Mouse (Mus musculus): ENCODE results near the gene Ndc1.
"Not testable (repeated sequence)": the region's sequence is repeated elsewhere in the genome, so short reads cannot be mapped to it uniquely, and the experiment has no call there.

Gene Ndc1

DNA sequence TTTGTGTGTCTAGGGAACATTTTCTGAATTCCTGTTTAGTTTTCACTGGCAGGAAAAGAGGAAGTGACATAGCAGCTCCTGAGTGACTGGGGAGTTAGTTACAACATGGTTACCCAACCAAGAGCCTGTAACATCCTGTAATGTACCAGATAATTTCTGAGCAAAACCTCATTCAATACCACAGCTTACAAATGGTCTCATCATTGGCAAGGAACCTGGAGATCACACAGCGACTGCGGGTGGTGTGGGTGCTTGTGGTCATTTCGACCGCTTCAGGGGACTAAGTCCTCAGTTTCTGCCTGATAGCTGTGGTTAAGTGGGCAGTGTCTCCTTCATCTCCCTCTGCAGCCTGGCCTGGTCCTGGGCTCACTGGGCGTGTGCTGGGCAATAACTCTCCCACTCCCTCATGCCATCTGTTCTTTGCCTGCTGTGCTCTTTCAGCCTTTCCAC lies 3.4 kb upstream of the Ndc1 start:
- DNase-seq (ENCODE audit: low spot score in 2 of 2) = no peak

DNA sequence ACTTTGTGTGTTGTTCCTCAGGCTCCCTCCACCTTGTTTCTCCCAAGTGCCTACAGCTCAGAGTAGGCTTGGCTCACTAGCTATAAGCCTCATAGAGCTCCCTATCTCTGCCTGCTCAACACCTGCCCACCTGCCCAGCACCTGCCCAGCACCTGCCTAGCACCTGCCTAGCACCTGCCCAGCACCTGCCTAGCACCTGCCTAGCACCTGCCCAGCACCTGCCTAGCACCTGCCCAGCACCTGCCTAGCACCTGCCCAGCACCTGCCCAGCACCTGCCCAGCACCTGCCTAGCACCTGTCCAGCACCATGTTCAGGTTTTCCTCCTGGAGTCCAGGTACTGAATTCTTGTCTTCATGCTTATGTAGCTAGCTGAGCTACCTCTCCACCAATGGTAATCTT lies 1.2 kb upstream of the Ndc1 start:
- not testable (repeated sequence) for DNase-seq (ENCODE audit: low spot score in 2 of 2)

DNA sequence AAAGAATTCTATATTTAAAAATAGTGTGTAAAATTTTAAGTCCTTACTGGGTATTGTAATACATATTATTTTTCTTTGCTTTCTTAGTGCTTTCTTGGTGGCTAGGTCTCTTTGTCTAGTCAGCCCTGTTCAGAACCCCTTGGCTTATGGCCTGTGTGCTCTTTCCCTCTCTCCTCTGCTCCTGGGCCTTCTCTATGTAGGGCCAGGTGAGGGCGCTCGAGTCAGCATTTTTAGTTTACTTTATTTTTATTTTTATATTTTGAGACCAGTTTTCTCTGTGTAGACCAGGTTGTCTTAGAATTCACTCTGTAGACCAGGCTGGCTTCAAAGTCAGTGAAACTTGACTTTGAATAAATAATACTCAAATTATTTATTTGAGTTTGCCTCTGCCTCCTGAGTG lies 4.7 kb downstream of the Ndc1 start:
- no peak for DNase-seq (ENCODE audit: low spot score in 2 of 2)

- DNase-seq (ENCODE audit: low spot score in 2 of 2) = no peak
Measured at GRCm38 (mm10) chr4:107374677-107375076, 7.1 kb downstream of the Ndc1 start.

- no peak for DNase-seq (ENCODE audit: low spot score in 2 of 2)
Measured at GRCm38 (mm10) chr4:107378954-107379353, 11.4 kb downstream of the Ndc1 start.

- no peak for DNase-seq (ENCODE audit: low spot score in 2 of 2)
Measured at GRCm38 (mm10) chr4:107380871-107381270, 13.3 kb downstream of the Ndc1 start.

DNA sequence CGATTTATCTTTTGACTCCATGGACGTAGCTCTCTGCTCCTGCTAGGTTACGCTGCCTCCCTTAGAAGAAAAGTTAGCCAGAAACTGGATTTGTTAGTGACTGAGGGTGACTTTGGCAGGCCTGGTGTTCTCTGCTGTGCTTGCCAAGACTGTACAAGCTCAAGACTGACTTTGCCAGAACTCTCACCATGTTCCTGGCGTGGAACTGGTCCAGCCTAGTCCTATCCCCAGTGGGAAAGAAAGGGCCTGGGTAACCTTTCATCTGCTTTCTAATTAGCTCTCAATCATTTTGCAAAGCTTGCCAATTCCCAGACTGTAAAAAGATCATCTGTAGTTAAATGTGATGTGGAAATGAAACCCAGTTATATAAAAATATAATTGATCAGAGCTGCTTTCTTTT lies 19.5 kb downstream of the Ndc1 start:
- peak; percentile 58 to 59 for DNase-seq (ENCODE audit: low spot score in 2 of 2)

- DNase-seq (ENCODE audit: low spot score in 2 of 2) = no peak
Measured at GRCm38 (mm10) chr4:107387465-107387864, 19.9 kb downstream of the Ndc1 start.

GRCm38 (mm10) chr4:107388291-107388690 lies 20.7 kb downstream of the Ndc1 start:
- no peak for DNase-seq (ENCODE audit: low spot score in 2 of 2)

- DNase-seq (ENCODE audit: low spot score in 2 of 2) = no peak
Measured at GRCm38 (mm10) chr4:107389345-107389744, 21.8 kb downstream of the Ndc1 start.

DNA sequence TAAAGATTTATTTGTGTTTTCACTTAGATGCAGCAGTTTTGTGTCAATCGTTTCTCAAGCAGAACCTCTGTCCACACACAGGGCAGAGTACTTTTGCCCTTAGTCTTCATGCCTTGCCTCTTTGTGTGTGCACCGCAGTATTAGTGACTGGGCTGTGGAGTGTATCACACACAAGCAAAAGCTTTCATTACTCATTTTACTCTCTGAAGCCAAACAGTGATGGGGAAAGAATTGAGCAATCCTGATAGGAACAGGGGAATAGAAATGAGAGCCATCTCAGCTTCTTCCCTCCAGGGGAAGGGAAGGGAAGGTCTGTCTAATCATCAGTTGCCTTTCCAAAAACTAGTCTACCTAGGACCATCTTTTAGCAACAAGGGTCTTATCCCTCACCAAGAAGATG lies 26.2 kb downstream of the Ndc1 start:
- no peak for DNase-seq (ENCODE audit: low spot score in 2 of 2)

GRCm38 (mm10) chr4:107420202-107420601 lies 52.6 kb downstream of the Ndc1 start:
- no peak for DNase-seq (ENCODE audit: low spot score in 2 of 2)

DNA sequence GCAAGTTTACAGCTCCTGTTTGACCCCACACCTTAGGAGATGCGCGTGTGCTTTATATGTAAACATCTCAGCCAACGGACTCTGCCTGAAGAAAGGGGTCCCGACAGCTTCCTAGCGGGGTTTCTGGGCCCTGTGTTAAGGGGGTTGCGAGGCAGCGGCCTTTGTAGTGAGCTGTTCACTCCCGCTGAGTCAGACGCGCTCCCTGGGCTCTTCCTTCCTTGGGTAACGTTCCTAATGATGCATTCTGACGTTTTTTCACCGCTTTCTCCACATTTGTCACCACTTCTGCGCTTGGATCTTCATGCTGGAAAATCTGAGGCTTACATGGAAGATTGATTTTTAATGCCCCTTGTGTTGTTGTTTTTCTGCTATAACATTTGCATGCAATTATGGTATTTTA lies 54.1 kb downstream of the Ndc1 start:
- no peak for DNase-seq (ENCODE audit: low spot score in 2 of 2)

- DNase-seq (ENCODE audit: low spot score in 2 of 2) = peak in 1 of 2 experiments; percentile 48
Measured at GRCm38 (mm10) chr4:107422176-107422575, 54.6 kb downstream of the Ndc1 start.

GRCm38 (mm10) chr4:107425616-107426015 lies 58.0 kb downstream of the Ndc1 start:
- no peak for DNase-seq (ENCODE audit: low spot score in 2 of 2)

DNA sequence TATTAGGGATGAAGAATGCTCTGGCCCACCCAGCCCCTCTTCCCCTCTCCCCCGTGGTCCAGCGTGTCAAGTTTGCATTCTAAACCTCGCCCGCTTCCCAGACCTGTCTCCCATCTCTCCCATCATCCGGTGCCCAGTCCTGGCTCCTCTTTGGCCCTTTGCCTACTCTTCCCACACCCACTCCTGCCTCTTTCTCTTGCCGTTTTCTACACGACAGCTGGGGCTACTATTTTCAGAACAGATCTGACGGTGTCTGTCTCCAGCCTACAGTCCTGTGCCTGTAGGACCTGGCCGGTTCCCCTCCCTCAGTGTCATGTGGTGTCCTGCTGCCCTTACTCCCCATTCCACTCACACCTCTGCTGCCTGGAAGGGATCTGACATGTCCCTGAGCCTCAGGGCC lies 59.0 kb downstream of the Ndc1 start:
- DNase-seq (ENCODE audit: low spot score in 2 of 2) = peak; percentile 48 to 52

GRCm38 (mm10) chr4:107432717-107433116 lies 65.1 kb downstream of the Ndc1 start:
- peak; percentile 58 to 61 for DNase-seq (ENCODE audit: low spot score in 2 of 2)

DNA sequence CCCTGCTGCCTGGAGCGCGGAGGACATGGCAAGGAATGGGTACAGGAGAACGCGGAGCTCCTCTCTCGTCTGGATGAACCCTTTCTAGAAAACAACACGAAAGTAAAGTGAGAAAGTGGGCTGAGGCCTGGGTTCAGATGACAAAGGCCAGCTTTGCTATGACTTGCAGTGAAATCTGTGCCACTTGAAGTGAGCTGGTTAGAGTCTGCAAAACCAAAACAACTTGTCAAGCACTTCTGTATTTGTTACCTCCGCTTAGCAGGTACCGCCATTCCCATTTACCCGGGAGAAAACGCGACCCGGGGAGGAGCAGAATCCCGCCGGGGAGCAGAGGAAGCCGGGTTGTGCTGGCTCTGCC lies 66.4 kb downstream of the Ndc1 start:
- DNase-seq (ENCODE audit: low spot score in 2 of 2) = no peak

DNA sequence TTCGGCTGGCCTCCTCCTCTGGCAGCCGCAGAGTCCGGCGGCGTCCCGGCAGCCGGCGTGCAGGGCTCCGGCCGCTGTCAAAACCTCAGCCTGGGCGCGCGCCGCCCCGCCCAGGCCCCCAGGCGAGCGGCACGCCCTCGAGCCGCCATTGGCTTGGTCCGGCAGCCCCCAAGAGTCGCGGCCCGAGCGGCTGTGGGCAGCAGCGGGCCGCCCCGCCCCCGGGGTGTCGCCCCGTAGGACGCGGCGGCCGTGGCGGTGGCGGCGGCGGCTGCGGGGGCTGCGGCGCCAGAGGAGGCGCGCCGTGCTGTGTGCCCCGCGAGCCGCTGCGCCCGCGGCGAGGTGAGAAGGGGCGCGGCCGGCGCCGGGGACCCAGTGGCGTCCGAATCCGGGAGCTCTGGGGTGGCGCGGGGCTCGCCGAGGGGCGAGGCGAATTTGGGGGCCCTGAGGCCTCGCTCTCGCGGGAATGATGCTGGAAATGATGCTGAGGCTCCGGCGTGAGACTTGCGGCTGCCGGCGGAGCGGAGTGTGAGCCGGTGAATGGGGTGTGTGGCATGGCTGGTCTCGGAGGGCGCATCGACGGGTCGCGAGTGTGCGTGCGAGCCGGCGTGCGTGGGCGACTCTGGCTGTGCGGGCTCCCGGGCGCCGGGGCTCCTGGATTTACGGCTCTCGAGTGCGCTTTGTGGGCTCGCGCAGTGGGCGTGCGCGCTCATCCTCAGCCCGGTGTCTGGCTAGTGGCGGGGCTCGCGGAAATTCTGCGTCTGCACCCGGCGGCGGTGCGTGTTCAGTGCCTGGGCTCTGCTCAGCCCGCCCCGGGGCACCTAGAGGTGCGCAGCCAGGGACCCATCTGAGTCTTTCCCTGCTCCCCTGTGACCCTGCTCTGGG lies 67.0 kb downstream of the Ndc1 start, which contains the start of gene Glis1:
Gene Glis1, plus strand, starts transcription at position 236 of the 882 bp plus-strand sequence.
- peak; percentile 72 to 79 for DNase-seq (ENCODE audit: low spot score in 2 of 2)

DNA sequence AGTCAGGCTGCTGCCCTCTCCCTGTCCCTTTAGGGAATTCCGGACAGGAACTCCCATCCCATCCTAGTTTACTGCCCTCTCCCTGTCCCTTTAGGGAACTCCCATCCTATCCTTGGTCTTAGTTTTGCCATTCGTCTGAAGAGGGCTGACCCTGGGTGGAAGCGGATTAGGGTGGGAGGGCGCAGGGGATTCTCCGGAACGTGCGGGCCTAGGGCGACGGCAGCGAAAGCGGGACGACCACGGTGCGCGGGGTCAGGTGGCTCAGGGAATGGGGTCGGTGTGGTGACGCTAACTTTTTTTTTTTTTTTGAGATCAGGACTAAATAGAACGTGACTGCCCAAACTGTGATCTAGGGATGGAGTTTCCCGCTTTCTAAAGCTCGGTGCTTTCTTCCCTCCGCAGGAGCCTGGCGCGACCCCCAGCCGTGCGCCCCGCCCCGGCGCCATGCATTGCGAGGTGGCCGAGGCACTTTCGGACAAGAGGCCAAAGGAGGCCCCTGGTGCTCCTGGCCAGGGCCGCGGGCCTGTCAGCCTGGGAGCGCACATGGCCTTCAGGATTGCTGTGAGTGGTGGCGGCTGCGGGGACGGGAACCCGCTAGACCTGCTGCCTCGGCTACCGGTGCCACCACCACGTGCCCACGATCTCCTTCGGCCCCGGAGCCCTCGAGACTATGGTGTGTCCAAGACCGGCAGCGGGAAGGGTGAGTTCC lies 67.8 kb downstream of the Ndc1 start:
- no peak for DNase-seq (ENCODE audit: low spot score in 2 of 2)

GRCm38 (mm10) chr4:107436476-107436875 lies 68.9 kb downstream of the Ndc1 start:
- no peak for DNase-seq (ENCODE audit: low spot score in 2 of 2)

- DNase-seq (ENCODE audit: low spot score in 2 of 2) = no peak
Measured at GRCm38 (mm10) chr4:107438741-107439140, 71.2 kb downstream of the Ndc1 start.

- no peak for DNase-seq (ENCODE audit: low spot score in 2 of 2)
Measured at GRCm38 (mm10) chr4:107440306-107440705, 72.7 kb downstream of the Ndc1 start.
